Mouse (Mus musculus) ovary, postnatal 10 days (tissue): ENCODE measurements at regions not wholly inside any gene's neighbourhood (a gene's known extent, or its start where the extent isn't known, plus 50 kb on each side); places are given as distances from the start of the nearest gene placed in this dataset.
A peak's percentile ranks its signal among the peaks of the same experiment; 100 is the strongest.

Experiments used
- DNase-seq: peaks from one replicate; pipeline ENCODE4 v3.0.0; 2022; ENCODE audit warnings: low spot score

GRCm38 (mm10) chr8:24284966-24285365, 440.7 kb downstream of the Adam3 start:
- peak; percentile 11 for DNase-seq

- no peak for DNase-seq
These were observed 441.7 kb downstream of the Adam3 start for GRCm38 (mm10) chr8:24283901-24284405.

GRCm38 (mm10) chr8:24280296-24280695, 445.4 kb downstream of the Adam3 start:
- no peak for DNase-seq

DNA sequence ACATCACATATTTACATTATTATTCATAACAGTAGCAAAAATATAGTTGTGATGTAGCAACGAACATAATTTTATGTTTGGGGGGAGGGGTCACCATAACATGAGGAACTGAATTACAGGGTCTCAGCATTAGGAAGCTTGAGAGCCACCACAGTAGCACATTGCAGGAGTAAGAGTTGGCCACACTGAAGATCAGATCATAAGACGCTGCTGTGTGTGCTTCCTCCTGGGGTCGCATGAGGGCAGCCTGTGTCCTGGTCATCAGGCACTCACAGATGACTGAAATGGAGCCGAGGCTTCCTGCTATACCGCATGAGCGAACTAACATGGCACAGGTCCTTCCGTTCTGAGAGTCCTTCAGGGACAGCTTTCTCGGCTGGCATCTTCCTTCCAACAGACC, 447.3 kb downstream of the Adam3 start:
- DNase-seq = no peak

DNA sequence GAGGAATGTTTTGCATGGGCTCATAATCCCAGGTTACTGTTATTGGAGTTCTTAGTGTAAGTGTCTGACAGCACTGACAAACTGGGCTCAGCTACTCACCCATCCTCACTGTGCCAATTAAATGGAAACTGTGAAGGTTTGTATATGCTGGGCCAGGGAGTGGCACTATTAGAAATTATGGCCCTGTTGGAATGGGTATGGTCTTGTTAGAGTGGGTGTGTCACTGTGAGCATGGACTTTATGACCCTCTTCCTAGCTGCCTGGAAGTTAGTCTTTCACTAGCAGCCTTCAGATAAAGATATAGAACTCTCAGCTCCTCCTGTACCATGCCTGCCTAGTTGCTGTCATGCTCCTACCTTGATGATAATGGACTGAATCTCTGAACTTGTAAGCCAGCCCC, 464.3 kb downstream of the Adam3 start:
- no peak for DNase-seq

GRCm38 (mm10) chr8:24258622-24259021, 467.0 kb downstream of the Adam3 start:
- no peak for DNase-seq

DNA sequence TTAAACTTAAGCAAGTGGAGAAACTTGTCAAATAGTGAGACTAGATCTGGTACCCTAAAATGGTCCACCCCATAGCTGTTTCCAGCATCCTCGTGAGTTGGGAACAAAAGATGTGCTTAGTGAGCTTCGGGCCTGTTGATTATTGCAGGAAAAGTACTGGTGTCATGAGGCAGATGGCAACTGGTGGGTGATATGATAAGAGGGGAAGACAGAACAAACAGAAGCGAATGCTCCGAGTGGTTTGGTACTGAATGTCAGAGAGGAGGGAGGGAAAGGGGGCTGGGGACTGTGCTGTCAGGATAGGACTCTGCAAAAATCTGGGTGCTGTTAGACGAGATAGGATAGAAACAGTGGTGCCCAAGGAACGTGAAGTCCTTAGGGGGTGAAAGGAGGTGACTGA, 483.4 kb downstream of the Adam3 start:
- no peak for DNase-seq

GRCm38 (mm10) chr8:24240211-24240983, 485.3 kb downstream of the Adam3 start:
- DNase-seq = no peak

DNA sequence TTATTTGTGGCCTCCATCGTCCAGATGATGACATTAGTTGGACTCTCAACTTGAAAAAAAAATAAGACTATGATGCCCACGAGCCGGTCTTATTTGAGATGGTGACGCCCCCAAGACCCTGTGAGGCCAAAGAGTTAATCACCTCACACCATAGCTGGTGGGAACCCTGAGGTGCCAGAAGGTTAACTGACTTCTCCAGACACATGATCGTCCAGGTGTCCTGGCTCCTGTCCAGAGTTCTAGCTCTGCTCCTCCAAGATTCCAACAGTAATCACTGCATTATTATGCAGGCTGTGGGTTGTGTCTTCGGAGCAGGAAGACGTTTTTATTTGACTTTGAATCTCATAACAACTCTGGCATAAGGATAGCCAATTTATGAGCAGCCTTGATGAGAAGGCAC, 490.7 kb downstream of the Adam3 start:
- DNase-seq = peak; percentile 2

- DNase-seq = no peak
These were observed 497.5 kb downstream of the Adam3 start for GRCm38 (mm10) chr8:24228148-24228547.

- no peak for DNase-seq
These were observed 498.1 kb downstream of the Adam3 start for GRCm38 (mm10) chr8:24227331-24228072.

GRCm38 (mm10) chr8:24220222-24220621, 505.4 kb downstream of the Adam3 start:
- DNase-seq = no peak

- DNase-seq = no peak
These were observed 509.0 kb downstream of the Adam3 start for GRCm38 (mm10) chr8:24216655-24217054.

DNA sequence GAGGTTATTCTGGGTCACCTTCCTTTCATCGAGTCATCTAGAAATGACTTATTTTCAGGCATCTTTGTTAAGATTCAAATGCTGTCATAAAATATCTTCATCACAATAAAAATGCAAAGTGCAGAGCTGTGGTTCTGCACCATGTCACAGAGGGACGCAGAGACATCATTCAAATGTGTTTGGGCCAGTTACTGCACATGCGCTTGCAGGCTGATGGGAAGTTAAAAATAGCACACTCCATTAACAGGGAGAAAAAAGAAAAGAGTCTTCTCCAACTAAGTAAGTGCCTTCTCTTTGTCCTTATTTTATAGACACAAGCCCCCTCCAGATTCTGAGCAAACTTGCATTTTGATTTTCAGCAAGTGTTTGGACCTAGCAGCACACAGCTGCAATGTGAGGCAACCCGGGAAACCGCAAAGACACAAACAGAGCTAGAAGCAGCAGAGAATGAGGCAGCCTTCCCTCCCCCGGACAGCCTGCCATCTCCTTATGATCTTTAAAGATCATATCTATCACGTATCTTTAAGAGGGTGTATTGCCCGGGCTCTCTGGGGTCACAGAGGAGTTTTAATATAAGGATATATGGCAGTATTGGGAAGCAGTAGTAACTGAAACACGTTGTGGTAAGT, 510.0 kb downstream of the Adam3 start:
- DNase-seq = no peak

DNA sequence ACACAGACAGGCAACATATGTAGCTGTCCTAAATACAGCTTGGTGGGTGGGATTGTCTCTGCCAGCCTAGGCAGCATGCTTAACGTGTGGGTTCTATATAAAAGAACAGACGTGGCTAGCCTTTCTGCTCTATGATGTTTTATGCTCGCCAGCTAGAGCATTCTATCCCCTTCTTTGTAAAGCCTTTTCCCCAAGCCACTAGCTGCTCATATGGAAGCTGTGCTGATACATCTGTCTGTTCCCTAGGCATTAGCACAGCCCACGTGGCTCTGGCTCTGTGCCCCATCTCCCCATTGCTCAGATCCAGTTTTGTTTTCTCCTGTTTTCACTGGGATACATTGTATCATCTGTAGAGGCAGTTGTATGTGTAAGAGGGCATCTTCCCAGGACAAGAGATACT, 511.3 kb downstream of the Adam3 start:
- no peak for DNase-seq

DNA sequence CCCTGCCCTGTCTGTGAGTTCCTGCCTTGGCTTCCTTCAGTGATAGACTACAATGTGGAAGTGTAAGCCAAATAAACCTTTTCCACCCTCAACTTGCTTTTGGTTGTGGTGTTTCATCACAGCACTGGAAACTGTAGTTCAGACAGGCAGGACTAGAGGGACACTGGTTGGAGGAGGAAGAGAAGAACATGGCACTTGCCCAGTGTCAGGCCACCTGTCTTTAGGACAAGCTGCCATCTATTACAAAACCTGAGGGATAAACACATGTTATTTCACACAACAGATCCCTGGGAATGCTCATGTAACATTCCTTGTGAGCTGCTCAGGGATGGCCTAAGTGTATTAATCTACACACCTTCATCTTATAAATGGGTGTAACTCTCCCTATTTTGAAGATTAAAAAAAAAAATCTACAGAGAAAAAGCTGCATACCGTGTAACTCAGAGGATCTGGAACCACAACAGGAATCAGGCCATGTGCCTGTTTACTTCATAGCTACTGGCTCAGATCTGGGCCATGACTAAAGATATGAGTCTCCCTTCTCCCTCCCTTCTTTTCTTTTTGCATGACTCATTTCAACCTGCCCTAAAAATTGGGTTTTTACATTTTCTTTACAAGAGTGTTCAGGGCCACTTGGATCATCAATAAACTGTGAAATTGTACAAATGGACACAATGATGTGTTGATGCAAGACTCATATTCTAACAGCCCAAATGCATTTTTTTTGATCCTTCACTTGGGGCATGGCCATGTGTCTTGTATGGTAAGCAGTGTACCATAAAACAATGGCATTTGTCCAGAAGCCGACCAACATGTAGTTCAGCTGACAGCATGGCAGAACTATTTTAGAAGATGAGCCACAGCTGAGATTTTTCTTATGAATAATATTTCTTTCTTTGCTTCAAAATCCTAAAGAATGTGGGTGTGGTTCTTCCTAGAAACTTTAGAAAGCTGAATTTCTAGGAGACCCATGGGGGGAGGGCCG, 513.1 kb downstream of the Adam3 start:
- no peak for DNase-seq

GRCm38 (mm10) chr8:24211091-24211490, 514.6 kb downstream of the Adam3 start:
- DNase-seq = no peak
